Mouse (Mus musculus): ENCODE measurements at regions not wholly inside any gene's neighbourhood (a gene's known extent, or its start where the extent isn't known, plus 50 kb on each side); places are given as distances from the start of the nearest gene placed in this dataset.

GRCm38 (mm10) chr3:52927361-52927841 lies 89.6 kb downstream of the Cog6 start:
- TF ChIP-seq CTCF (conservative IDR thresholded peaks at IDR 0.05; ENCODE audit: low read length): no peak
- TF ChIP-seq NANOG (IDR thresholded peaks at IDR 0.05; ENCODE audit: borderline replicate concordance, low read length): no peak
- no peak for TF ChIP-seq POU5F1 (IDR thresholded peaks at IDR 0.05; ENCODE audit: borderline replicate concordance, low read length)
